Mouse (Mus musculus) spleen, adult 2 months (tissue): ENCODE measurements around the gene Sf1.

Experiments
- CTCF ChIP-seq: fragments of 200-500 bp; IDR thresholded peaks from 2 replicates; pipeline ENCODE4 v1.5.1; 2011; ENCODE audit warnings: mild to moderate bottlenecking, inconsistent platforms; ENCODE audit not compliant: insufficient read depth, insufficient read length, insufficient replicate concordance; ENCODE audit errors: extremely low read depth
- POLR2A ChIP-seq: fragments of 200-500 bp; IDR thresholded peaks from 2 replicates; pipeline ENCODE4 v1.6.1; 2011; ENCODE audit warnings: low read depth, low read length, inconsistent platforms

- TF ChIP-seq CTCF (no peak), POLR2A (no peak)
These were observed 38.7 kb upstream of the Sf1 start for GRCm38 (mm10) chr19:6324751-6325150.
